In the genomic region with DNA sequence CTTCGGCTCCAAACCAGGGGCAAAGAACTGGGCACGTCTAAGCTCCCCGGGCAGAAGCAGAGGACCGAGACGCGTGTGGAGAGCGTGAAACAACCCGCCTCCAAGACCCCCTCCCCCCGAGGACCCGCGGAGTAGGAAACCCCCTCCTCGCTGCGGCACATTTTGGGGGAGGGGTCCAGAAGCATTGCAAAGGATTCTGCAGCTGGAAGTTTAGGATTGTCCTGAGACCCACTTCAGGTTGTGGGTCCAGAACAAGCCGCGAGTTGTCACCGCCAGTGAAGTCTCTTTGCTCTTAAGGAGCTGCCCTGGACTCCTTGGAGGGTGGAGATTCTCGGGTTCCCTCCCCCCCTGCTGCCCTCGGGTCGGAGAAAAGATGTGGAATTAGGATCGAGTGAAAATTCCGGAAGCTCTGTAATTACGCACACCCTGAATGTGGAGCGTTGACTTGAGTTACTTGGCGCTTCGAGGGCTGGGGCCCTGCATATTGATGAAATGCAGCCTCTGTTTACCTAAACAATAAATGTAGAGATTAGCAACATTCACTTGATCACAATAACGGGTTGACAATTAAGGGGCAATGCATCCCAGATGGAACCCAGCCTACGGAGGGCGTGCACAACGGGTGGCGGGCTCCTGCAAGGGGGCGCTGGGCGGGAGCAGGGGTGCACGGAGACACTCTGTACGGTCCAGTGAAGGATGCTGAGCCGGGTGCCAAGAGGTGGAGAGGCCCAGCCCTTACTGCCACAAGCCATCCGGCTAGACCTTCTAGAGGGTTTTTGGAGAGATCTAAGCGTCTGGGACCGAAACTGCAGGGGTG, we compare ENCODE assay signal across 9 mouse cellular contexts. TPM values are rescaled to one million over a fixed set of nuclear protein-coding genes. Genes with fewer than 3 reads are reported as not detected.
A peak's percentile ranks its signal among the peaks of the same experiment; 100 is the strongest.
DNase-seq lines count a peak whose midpoint lies in the region; ATAC-seq and TF ChIP-seq lines count a peak whose summit lies in the region.
"Had no signal": no experiment of that assay in that cellular context is flagged by ENCODE, and none has a peak within 500 bp of the region (broad histone marks: within the 10 kb centered on the region; RNA-seq: fewer than 3 reads in every experiment).

No protein-coding gene starts in this region.

- H3K9me3 ChIP-seq in heart, embryonic 16.5 days (replicated peaks; ENCODE audit: control insufficient read depth, low read length): peaks cover 7% of the 10 kb centered on the region
- H3K9me3 ChIP-seq in liver, postnatal 0 days (ENCODE audit: low read length): no peaks in the 10 kb centered on the region

- intact Hi-C loops in left cerebral cortex, postnatal 4 days (cut with DNase I): no loop called here

- H3K9ac ChIP-seq in heart, embryonic 16.5 days (ENCODE audit: low read length): peak overlapping the region; percentile 51; the same call in 1 of the 2 replicates
- no peak overlapping the region for H3K9ac ChIP-seq in liver, postnatal 0 days (replicated peaks)

- no peak overlapping the region for H3K27ac ChIP-seq in heart, embryonic 16.5 days (ENCODE audit: low read length)
- H3K27ac ChIP-seq in liver, postnatal 0 days (ENCODE audit: low read depth): no peak overlapping the region
- no peak overlapping the region for H3K27ac ChIP-seq in layer of hippocampus, adult 2 months

- peak overlapping the region; percentile 53 for H3K4me3 ChIP-seq in heart, embryonic 16.5 days (ENCODE audit: low read length)
- H3K4me3 ChIP-seq in liver, postnatal 0 days (ENCODE audit: low read depth, low read length): peak overlapping the region; percentile 15
- no peak overlapping the region; the same call in 1 of the 2 replicates for H3K4me3 ChIP-seq in layer of hippocampus, adult 2 months

- H3K4me1 ChIP-seq in heart, embryonic 16.5 days (ENCODE audit: control insufficient read depth, insufficient read depth, low read length): peaks cover 14% of the 10 kb centered on the region
- 0 out of 2 replicates have a peak, but pooled peaks cover 6% of the 10 kb centered on the region for H3K4me1 ChIP-seq in liver, postnatal 0 days (ENCODE audit: insufficient read depth)

- peaks cover 60% of the 10 kb centered on the region for H3K27me3 ChIP-seq in heart, embryonic 16.5 days (ENCODE audit: control insufficient read depth, insufficient read depth, low read length)
- peaks cover 70% of the 10 kb centered on the region for H3K27me3 ChIP-seq in liver, postnatal 0 days (ENCODE audit: insufficient read depth, low read length)

- H3K36me3 ChIP-seq in heart, embryonic 16.5 days (ENCODE audit: control insufficient read depth, insufficient read depth): no peaks in the 10 kb centered on the region
- H3K36me3 ChIP-seq in liver, postnatal 0 days (replicated peaks; ENCODE audit: insufficient read depth, low read length): no peaks in the 10 kb centered on the region

- peak; percentile 74 for DNase-seq in ZHBTc4 (ENCODE audit: low read depth, low spot score)
- no peak for DNase-seq in liver, postnatal 0 days
- no peak for DNase-seq in left cerebral cortex, postnatal 4 days
- no peak for DNase-seq in urinary bladder, postnatal 4 days (ENCODE audit: low spot score in 2 of 2)
- DNase-seq in layer of hippocampus, adult 2 months (ENCODE audit: low spot score in 2 of 2): no peak
- DNase-seq in urinary bladder, adult 18-20 months (ENCODE audit: low spot score in 2 of 2): no peak

- 1% methylated on average over 38 of the region's 38 CpGs for WGBS in heart, embryonic 16.5 days
- 3% methylated on average over 38 of the region's 38 CpGs for WGBS in liver, postnatal 0 days (ENCODE audit: insufficient replicate concordance)

- TF ChIP-seq EP300 in liver, postnatal 0 days (IDR thresholded peaks at IDR 0.05; ENCODE audit: low read depth): no peak

- no peak for TF ChIP-seq CTCF in liver, postnatal 0 days (IDR thresholded peaks at IDR 0.05; ENCODE audit: low read depth)
- no peak for TF ChIP-seq CTCF in layer of hippocampus, adult 2 months (conservative IDR thresholded peaks at IDR 0.05)

- peak overlapping the region; percentile 81 for H3K4me2 ChIP-seq in heart, embryonic 16.5 days (ENCODE audit: low read depth, low read length)
- H3K4me2 ChIP-seq in liver, postnatal 0 days (ENCODE audit: low read depth, low read length): peak overlapping the region; percentile 38

- peak; percentile 23 for ATAC-seq in CD4-positive, CD25-positive, alpha-beta regulatory T cell, adult 4 months
- no peak for ATAC-seq in heart, embryonic 16.5 days (replicated peaks; ENCODE audit: extremely low read depth, insufficient read depth, low FRiP score)
- ATAC-seq in liver, postnatal 0 days: no peak

RNA-seq across cellular contexts. Expression of gene Sp9, which starts 7.7 kb away (rescaled TPM):
- polyA plus RNA-seq in CD4-positive, CD25-positive, alpha-beta regulatory T cell, adult 4 months (2017; shearing (Covaris generic)): not detected
- not detected in 2 replicates for polyA plus RNA-seq in heart, embryonic 16.5 days (2015; fragmentation: Nextera tagmentation; extraction: Ambion mirVana)
- polyA plus RNA-seq in liver, postnatal 0 days (2015; fragmentation: Nextera tagmentation; extraction: Ambion mirVana): not detected in 2 replicates
- 1 to 10 TPM; 7.8 to 8.2 TPM for total RNA-seq in left cerebral cortex, postnatal 4 days (2021)
- 1 to 10 TPM; 3.8 to 4.3 TPM for total RNA-seq in layer of hippocampus, adult 2 months (2021)
- total RNA-seq: liver, adult 2 months had no signal
- polyA plus RNA-seq: liver, adult 2 months had no signal

RNA-seq across cellular contexts. Expression of gene Ola1, which starts 45.3 kb away (rescaled TPM):
- polyA plus RNA-seq in CD4-positive, CD25-positive, alpha-beta regulatory T cell, adult 4 months (2017; shearing (Covaris generic)): 10 to 100 TPM; 77.4 to 77.6 TPM
- 59.8 and 65.5 TPM in 2 replicates for polyA plus RNA-seq in heart, embryonic 16.5 days (2015; fragmentation: Nextera tagmentation; extraction: Ambion mirVana)
- 34.4 and 36.5 TPM in 2 replicates for polyA plus RNA-seq in liver, postnatal 0 days (2015; fragmentation: Nextera tagmentation; extraction: Ambion mirVana)
- 100 to 1,000 TPM in 1 of 2 experiments, 10 to 100 TPM in 1; 99.6 to 106 TPM for total RNA-seq in left cerebral cortex, postnatal 4 days (2021)
- total RNA-seq in layer of hippocampus, adult 2 months (2021): 100 to 1,000 TPM; 119 to 123 TPM

RNA-seq across cellular contexts. Expression of gene Scrn3, which starts 48.4 kb away (rescaled TPM):
- polyA plus RNA-seq in CD4-positive, CD25-positive, alpha-beta regulatory T cell, adult 4 months (2017; shearing (Covaris generic)): 10 to 100 TPM; 11.4 to 11.5 TPM
- polyA plus RNA-seq in heart, embryonic 16.5 days (2015; fragmentation: Nextera tagmentation; extraction: Ambion mirVana): 15.6 and 19.2 TPM in 2 replicates
- 20.5 and 21.9 TPM in 2 replicates for polyA plus RNA-seq in liver, postnatal 0 days (2015; fragmentation: Nextera tagmentation; extraction: Ambion mirVana)
- total RNA-seq in left cerebral cortex, postnatal 4 days (2021): 1 to 10 TPM; 3.4 to 4.1 TPM
- total RNA-seq in layer of hippocampus, adult 2 months (2021): 10 to 100 TPM; 19.3 to 22.3 TPM

RNA-seq across cellular contexts. Expression of gene Cir1, which starts 48.5 kb away (rescaled TPM):
- polyA plus RNA-seq in CD4-positive, CD25-positive, alpha-beta regulatory T cell, adult 4 months (2017; shearing (Covaris generic)): 10 to 100 TPM; 18.1 to 29.4 TPM
- polyA plus RNA-seq in heart, embryonic 16.5 days (2015; fragmentation: Nextera tagmentation; extraction: Ambion mirVana): 13.3 and 14.2 TPM in 2 replicates
- 18.4 and 21.4 TPM in 2 replicates for polyA plus RNA-seq in liver, postnatal 0 days (2015; fragmentation: Nextera tagmentation; extraction: Ambion mirVana)
- 10 to 100 TPM; 22.9 to 25.1 TPM for total RNA-seq in left cerebral cortex, postnatal 4 days (2021)
- 10 to 100 TPM; 31.6 to 32.6 TPM for total RNA-seq in layer of hippocampus, adult 2 months (2021)
